Mouse (Mus musculus) thymus, postnatal 10 days (tissue): ENCODE measurements around the gene Ndufa10.
A peak's percentile ranks its signal among the peaks of the same experiment; 100 is the strongest.
"Not testable (repeated sequence)": the region's sequence is repeated elsewhere in the genome, so short reads cannot be mapped to it uniquely, and the experiment has no call there.

ENCODE experiments used
- DNase-seq, 2 experiments: peaks; one replicate each; pipeline ENCODE4 v3.0.0; 2021; ENCODE audit warnings: low spot score in 2 of 2

The Ndufa10 gene

DNA sequence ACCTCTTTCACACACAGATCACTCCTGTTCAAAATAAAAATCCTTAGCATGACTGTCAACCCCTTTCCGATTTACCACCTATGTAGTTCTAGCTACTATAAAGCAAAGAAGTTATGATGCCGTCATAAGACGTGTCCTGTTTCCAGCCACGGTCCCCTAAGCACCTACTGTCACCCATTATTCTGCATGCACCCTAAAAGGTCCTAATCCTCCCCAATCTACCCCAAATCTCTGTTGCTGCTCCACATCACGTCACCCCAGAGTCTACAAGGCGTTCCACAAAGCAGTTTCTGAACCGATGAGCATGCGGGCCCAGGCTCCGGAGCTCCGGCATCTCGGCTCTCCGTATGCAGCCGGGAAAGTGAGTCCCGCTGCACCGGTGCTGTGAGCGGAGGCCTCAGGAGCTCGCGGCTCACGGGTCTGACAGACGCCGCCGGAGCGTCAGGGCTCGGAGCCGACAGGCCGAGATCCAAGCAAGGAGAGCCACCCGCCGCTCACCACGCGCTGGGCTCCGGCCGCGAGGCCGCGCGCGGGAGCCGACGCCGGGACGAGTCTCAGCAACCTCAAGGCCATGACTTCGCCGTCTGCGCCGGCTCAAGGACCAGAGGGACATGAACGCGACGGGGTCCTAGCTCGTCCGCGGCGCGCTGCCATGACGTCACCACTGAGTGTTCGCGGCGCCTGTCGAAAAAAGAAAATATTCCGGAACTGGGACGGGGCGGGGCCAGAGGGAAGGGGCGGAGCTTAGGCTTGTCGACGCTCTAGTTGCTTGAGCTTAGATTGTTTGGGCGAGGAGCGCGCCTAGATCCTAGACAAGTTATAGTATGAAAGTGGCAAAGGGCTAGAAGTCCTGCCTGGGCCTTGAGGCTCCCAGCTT, at the start of gene Ndufa10:
Gene Ndufa10 (minus strand): TSS at position 696 of the 877 bp plus-strand sequence.
- DNase-seq = peak; percentile 87 to 97

DNA sequence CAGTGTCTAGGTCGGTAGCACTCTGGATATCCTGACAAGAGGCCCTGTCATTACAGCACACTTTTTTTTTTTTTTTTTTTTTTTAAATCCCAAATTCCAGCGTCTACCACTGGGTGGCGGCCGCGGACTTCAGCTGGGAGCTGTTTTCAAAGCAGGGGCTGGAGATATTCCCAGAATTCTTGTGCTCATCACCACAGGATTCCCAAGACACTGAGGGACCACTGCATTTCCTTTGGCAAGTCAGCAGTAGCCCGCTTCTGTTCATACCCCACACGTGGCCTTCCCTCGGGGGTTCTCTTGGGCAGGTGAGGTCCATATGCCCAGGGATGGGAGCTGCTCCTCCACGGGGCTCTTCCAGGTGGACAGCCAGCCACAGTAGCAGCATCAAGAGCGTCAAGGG, 47.7 kb upstream of the Ndufa10 start:
- DNase-seq = no peak

DNA sequence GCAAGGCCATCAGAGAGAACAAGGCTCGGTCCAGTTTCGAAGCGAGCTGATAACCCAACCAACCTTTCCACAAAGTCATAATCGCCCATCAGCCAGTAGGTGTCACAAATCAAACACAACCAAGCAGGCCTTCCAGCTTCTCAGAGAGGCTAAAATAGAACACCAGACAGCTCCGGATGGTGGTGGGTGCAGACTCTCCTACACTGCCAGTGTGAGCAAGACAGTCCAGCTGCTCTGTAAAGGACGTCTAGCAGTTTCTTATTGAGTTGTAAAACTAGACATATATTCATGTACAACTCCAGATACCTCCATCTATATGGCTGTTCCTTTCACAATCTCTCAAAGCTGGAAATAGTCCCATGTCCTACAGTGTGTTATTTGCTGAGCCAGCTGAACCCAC, 45.4 kb upstream of the Ndufa10 start:
- DNase-seq = no peak

DNA sequence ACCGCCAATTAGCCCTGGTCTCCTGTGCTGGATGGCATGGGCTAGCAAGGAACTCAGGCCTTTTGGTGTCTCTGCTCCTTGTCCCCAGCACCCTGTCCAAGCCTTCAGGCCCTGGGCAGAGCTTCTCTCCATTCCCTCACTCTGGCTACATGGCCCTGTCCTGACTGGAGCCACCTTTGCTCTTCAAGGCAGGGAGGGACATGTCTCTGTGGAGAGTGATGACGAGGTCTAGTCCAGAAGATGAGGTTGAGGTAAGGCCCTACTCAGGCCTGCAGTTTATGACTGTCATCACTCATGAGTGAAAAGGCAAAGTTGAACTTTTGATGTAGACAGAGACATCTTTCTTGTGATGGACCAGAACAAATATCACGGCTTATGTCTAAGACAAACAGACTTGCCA, 44.9 kb upstream of the Ndufa10 start, which contains the start of gene Olfr1414:
Gene Olfr1414 (minus strand): TSS at position 101 of the 400 bp plus-strand sequence.
- DNase-seq = no peak

DNA sequence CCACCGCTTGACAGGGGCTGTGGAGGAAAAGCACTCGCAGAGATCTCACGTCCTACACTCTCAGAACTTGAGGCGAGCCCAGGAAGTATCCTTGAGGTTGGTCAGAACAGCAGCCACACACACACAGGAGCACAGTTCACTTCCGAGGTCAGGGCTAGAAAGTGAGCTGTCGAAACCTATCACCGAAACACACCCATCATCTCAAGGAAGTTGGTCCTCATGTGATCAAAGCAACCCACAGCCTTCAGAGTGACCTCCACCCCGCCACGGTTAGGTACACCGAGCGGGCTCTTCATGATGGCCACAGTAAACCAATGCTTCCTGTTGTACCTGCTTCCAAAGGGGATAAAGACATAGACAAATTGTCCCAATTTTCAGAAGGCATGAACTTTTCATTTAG, 41.7 kb upstream of the Ndufa10 start:
- DNase-seq = no peak

DNA sequence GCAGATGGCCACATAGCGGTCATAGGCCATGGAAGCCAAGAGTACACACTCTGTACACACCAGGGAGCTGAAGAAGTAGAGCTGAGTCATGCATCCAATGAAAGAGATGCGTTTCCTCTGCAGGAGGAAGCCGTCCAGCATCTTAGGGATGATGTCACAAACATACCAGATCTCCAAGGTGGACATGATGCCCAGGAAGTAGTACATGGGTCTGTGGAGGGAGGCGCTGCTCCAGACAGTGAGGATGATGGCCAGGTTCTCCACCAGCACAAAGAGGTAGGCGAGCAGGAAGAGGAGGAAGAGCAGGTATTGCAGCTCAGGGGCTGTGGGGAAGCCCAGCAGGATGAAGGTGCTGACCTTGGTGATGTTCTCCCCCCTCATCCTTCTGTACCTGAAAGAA, 38.0 kb upstream of the Ndufa10 start:
- DNase-seq = not testable (repeated sequence)

DNA sequence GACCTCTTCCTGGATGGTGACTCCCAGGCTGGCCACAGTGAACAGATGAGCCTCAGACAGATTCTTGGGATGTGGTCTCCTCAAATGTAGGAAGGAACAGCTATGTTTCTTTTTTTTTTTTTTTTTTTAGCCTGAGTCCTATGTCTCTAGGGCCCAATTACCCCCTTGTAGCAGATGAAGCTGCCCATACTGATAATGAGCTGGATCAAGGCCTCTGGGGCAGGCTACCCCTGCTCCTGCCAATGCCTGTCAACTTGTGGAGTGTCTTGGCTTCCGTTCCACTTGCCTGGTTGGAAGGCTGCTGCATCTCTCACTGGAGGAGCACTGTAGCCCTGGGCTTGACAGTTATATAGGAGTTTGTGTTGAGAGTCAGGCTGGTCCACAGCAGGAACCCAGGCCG, 22.3 kb upstream of the Ndufa10 start, which contains the start of gene Olfr1415:
Gene Olfr1415 (minus strand): TSS at position 101 of the 400 bp plus-strand sequence.
- no peak for DNase-seq

DNA sequence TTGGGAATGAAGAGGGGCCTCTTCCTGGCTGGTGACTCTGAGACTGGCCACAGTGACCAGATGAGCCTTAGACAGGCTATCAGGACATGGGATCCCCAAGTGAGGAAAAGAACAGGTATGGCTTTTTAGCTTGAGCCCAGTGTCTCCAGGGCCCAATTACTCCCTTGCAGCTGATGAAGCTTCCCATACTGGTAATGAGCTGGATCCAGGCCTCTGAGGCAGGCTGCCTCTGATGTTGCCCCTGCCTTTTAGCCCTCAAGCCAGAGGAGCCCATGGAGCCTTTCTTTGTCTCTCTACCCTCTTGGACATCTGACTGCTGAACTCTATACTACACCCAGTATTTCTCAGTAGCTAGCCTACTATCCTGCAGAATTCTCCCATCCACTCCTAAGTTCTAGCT, 11.4 kb upstream of the Ndufa10 start, which contains the start of gene Olfr1416:
Gene Olfr1416 (minus strand): TSS at position 101 of the 400 bp plus-strand sequence.
- no peak for DNase-seq

DNA sequence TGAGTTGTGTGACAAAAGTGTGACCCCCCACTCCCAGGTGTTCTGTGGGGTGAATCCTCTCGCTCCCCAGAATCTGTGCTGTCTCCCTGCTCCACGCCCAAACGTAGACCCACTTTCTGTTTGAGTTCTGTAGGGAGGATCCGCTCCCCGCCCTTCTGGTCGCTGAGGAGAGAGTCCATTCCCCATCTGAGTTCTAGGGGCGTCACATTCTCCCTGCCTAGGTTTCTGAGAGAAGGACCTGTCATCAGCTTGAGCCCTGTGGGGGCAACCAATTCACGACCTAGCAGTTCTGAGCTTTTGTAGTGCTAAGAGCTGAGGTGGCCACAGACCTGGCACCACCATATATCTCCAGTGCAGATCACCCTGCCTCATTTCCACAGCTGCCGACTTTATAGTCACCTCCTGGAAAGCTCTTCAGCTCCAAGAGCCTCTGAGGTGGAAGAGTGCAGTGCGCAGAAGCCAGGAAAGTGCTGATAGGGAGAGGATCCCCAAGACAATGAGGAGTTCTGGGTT, 462 bp upstream of the Ndufa10 start:
- no peak for DNase-seq

DNA sequence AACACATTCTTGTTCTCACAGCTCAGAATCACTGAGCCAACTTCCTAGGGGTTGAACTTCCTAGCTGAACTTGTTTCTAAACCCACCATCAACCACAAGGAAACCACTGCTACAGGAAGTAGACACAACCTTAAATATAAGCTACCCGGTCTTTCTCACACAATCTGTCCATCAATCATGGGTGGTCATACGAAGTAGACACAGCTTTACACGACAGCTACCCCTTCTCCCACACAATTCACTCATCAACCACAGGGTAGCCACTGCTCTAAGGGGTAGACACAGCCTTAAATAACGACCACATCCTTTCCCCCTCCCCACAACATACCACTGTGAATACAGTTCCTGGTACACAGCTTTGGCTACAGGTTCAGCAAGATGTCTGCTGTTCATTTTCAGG, 4.8 kb downstream of the Ndufa10 start:
- no peak for DNase-seq

DNA sequence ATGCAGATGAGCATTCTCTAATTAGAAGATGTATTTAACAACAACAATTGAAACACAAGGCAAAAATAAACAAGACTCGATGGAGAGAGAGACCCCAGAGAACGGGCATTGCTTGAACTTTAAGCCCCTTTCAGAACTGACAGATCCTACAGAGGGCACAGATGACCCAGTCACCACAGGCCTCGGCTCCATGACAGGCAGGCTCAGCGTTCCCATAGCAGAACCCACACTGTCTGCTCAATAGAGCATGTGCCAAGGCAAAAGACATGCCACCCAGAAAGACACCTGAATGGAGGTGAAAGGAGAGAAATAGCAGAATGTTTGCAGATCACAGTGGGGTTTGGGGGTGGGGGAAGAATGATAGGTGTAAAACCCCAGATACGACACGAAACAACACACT, 15.2 kb downstream of the Ndufa10 start:
- no peak for DNase-seq

DNA sequence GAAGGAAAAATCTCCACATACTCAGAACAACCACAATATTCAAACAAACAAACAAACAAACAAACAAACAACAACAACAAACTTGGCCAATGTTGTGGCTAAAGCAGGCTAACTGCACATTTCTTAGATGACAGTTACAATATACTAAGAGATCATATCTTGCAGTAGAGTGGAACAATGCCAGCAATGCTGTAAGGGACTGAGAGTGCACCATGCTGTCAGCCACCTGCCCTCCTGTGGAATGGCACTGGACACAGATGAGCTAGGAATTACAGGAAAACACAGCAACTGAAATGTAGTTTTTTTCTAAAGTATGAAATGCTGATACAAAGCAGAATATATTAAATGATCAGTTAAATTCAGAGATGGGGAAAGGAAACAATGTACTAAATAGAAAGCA, 15.9 kb downstream of the Ndufa10 start:
- DNase-seq = no peak

DNA sequence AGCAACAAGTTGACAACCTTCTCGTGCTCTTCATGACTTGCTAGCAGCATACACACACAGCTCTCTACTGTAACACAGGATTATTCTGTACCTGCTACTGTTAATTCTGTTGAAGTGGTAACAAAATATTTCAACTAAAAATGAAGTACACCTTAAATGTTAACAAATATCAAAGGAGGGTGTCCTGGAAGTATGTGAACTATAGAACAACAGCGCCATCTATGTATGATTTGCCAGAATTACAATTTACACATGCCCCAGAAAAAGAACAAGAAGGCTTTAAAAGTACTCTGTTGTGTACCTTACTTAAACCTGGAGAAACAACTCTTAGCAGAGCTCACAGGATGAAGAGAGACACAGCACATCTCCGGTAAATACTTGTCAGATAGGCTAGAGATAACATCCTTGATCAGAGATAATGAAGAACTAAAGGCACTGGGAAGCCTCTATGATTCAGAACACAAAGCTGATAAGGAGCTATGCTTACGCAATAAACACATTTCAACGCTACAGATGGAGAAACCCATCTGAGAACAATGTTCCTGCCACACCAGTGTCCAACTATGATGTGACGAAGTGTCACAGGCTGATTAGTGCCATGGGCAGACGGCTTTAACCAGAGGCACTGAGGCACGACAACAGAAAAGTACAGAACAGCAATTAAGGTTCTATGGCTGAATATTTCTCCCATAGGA, 19.8 kb downstream of the Ndufa10 start:
- peak in 1 of 2 experiments; percentile 18 for DNase-seq

DNA sequence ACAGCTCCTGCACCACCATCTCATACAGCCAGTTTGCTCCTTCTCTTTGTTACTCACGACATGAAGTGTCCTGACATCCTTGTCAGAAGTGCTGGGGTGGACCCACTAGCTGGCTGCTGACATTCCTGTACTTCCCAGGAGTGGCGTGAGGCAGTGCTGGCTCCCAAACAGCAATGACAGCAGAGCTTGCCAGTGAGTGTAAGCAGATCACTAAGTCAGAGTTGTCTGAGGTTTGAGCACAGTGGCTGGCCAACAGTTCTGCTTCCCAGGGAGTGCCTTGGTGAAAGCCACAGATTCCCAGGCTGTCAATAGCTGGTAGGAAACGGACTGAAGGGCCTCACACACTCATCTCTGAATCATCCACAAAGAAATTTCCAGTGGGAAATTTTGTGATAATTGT, 25.4 kb downstream of the Ndufa10 start:
- no peak for DNase-seq

DNA sequence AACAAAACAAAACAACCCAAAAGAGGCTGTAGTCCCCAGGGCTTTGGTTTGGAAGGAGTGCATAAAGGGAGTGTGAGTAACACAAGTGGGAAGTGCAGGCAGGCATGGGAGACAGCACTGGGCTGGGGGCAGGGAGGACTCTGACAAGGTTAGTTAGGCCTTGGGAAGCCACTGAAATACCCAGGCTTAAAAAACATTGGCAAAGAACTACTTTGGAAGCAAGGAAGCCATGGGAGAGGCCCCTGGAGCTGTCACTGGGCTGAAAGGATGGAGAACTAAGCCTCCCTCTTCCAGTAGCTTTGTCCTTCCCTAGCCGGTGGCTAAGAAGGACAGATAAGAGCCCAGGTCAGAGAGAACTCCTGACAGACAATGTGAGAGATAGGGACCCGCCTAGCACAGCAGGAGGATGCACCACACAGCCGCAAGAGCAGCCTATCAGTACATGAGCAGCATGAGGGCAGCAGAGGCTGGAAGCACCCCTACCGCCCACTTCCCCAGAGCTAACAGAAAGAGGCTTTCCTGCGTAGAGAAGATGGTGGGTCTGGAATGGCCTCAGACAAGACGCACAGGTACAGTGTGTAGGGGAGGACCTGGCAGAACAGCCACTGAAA, 32.1 kb downstream of the Ndufa10 start:
- no peak for DNase-seq

DNA sequence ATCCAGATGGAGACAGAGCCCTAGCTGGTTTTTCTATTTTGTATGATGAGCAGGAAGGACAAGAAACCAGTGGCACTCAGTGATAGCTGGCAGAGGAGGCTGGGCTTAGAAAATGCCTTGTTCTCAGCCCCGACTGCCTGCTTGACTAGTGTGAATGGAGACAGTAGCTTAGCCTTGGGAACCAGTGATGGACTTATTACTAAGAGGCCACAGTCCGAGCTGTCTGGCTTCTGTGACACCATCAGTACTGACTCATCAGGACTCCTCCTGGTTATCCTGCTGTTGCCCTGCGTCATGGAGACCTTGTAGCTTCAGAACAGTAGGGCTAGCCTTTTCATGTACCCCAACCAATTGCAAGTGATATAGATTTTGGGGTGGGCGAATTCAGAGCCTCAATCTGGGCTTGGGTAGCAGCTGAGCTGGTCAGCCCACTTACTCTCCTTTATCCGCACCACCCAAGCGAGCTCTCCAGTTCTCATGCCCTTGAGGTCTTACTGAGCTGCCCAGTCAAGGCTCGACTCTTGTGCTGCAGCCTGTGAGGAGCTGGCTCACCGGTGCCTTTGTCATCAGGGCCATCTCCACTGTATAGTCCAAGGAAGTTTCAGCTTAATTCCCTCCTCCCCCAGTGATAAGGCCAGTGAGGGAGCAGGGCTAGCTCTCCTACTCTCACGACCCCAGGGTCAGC, 33.5 kb downstream of the Ndufa10 start:
- DNase-seq = no peak

DNA sequence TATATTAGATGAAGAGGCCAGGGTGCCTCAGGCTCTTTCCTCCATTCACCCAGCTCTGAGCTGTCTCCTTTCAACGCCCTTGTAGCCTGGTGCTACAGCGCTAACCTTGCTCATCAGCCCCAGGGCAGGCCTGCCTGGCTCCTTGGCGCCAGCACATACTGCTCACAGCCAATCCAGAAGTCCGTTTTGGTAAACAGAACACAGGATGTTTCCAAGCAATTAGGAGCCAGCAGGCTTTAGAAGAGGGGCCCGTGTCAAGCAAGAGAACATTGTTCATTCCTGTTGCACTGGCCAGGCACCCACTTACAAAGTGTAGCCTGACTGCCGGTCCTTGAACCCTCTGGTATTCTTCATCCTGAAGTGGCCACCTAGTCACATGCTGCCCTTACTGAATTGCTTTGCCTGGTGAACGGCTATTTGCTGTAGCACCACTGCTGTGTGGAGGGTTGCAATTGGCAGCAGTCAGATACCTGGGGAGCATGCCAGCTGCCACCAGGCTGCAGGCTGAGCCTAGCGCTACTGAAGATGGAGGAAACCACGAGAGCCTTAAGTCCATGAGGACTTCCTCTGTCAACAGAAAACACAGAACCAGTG, 35.9 kb downstream of the Ndufa10 start:
- no peak for DNase-seq

DNA sequence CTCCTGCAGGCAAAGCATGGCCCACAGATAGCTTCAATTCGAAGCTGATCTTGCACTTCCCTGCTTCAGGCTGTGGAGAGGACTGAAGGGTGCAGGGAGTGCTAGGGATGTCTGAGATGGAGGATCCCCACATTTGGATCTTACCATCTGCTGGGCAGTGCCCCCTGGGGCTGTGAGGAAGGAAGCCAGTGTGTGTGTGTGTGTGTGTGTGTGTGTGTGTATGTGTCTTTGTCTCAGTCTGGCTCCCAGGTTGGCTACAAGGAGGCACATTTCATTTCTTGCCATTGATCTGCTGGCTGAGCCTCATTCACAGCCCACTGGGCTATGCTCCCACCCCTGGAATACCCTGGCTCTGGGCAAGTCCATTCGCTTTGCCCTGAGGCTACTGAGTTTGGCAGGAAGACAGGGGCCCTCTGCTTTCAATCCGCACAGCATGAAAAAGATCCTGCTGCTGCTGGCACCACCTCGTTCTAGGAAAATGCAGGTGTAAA, 36.8 kb downstream of the Ndufa10 start:
- no peak for DNase-seq

DNA sequence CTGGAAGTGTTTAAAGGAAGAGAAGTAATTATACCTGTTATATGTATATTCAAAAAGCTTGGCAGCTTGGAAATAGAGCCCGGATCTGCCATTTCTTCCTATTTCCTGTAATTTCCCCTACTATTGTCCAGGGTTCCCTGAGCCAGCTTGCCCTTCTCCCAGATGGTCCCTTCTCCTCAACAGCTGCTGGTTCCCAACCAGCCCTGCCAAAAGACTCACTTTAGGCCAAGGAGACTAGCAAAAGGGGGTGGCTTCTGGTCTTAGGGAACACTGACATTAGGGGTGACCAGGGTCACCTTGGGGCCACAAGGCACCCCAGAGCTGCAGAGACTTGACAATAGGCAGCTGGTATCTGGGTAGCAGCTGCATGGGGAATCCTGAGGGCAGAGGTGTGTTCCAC, 38.7 kb downstream of the Ndufa10 start:
- no peak for DNase-seq

DNA sequence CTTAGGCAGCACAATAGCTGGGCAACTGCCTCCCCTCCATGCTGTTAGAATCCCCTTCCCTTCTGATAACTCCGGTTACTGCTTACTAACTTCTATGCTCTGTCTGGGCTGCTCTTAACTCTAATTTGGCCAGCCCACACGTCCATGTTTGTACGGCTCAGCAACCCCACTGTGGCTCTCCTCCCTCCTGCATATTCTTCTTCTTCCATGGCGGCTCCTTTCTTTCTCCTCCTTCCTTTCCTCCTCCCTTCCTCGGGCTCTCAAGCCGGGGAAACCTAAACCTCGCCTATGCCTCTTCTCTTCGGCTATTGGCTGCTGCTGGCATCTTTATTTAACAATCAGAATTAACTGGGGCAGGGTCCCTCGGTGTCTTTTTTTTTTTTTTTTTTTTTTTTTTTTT, 40.9 kb downstream of the Ndufa10 start:
- no peak for DNase-seq

DNA sequence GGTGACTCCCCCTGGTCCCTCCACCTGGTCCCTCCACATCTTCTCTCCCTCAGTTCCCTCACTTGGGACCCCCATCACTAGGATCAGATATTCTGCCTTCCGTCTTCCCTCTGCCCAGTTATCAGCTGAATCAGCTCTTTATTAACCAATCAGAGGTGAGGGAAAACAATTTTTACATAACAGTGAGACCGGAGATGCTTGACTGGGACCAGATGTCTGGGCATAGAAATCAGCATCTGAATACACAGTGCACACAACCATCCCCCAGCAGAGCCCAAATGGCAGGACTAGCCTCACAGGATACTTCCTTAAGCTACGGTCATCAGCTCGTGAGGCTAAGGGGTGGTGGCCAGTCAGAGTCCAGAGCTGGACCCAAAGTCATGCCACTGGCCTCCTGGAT, 41.6 kb downstream of the Ndufa10 start:
- no peak for DNase-seq
